Comparison of ENCODE assay signal across 10 mouse cellular contexts in the genomic region with DNA sequence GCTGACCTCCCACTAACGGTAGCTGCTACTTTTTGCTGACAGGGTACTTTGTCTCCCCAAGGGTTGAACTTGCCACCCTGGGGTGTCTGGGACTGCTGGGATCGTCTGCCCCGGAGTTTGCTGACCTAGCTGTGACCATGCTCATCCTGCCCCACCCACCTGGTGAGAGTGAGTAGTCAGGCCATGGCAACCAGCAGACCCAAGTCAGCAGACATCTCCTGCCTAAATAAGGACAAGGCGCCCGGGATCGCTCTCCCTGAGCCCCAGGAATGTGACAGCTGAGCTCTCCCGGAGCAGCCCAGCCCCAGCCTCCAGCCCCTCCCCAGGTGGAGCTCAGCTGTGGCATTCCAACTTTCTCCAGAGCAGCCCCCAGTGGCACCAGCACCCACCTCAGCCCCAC. TPM values are rescaled to one million over a fixed set of nuclear protein-coding genes. Genes with fewer than 3 reads are reported as not detected.
DNase-seq lines count a peak whose midpoint lies in the region; ATAC-seq lines count a peak whose summit lies in the region.
"Had no signal": no experiment of that assay in that cellular context is flagged by ENCODE, and none has a peak within 500 bp of the region (broad histone marks: within the 10 kb centered on the region; RNA-seq: fewer than 3 reads in every experiment).

No protein-coding gene starts in this region.

- no peaks in the 10 kb centered on the region for H3K36me3 ChIP-seq in kidney, embryonic 16.5 days (ENCODE audit: insufficient read depth, low read length)

- no peaks in the 10 kb centered on the region for H3K4me1 ChIP-seq in kidney, embryonic 16.5 days (ENCODE audit: insufficient read depth, low read length)

- no peak for DNase-seq in kidney, adult 9 months
- peak; percentile 50 for DNase-seq in ZHBTc4 (ENCODE audit: low read depth, low spot score)
- peak; percentile 47 to 65 for DNase-seq in heart, adult 9 months (ENCODE audit: low spot score in 2 of 2)
- peak; percentile 40 for DNase-seq in lung, postnatal 10 days
- DNase-seq in left cerebral cortex, adult 18-20 months (ENCODE audit: low spot score in 2 of 2), result no peak
- DNase-seq in left cerebral cortex, adult 11 months (ENCODE audit: low spot score), result no peak
- no peak for DNase-seq in right cerebral cortex, adult 2 months (ENCODE audit: low spot score in 2 of 2)
- DNase-seq: adrenal gland, postnatal 36 days had no signal

- WGBS in kidney, embryonic 16.5 days, result 14% methylated on average over 7 of the region's 7 CpGs

- H3K27me3 ChIP-seq in kidney, embryonic 16.5 days (ENCODE audit: insufficient read depth, low read length), result no peaks in the 10 kb centered on the region

- no peak overlapping the region for H3K9ac ChIP-seq in kidney, embryonic 16.5 days (replicated peaks; ENCODE audit: low read length)

- peak; percentile 46; the same call in 1 of the 2 replicates for ATAC-seq in kidney, embryonic 16.5 days (ENCODE audit: low FRiP score, low TSS enrichment)

- H3K9me3 ChIP-seq in kidney, embryonic 16.5 days (ENCODE audit: low read length), result no peaks in the 10 kb centered on the region

- no peak overlapping the region for H3K4me2 ChIP-seq in kidney, embryonic 16.5 days (replicated peaks; ENCODE audit: low read depth, low read length)

- no peak overlapping the region for H3K27ac ChIP-seq in kidney, embryonic 16.5 days (ENCODE audit: low read length)
- H3K27ac ChIP-seq: left cerebral cortex, adult 2 months had no signal

- H3K4me3 ChIP-seq in kidney, embryonic 16.5 days (ENCODE audit: low read length), result no peak overlapping the region
- H3K4me3 ChIP-seq: left cerebral cortex, adult 2 months had no signal

RNA-seq across cellular contexts. Expression of a gene that starts 44.1 kb away (rescaled TPM):
- polyA plus RNA-seq in kidney, embryonic 16.5 days (2015; fragmentation: Nextera tagmentation; extraction: Ambion mirVana), result 2.8 and 3.3 TPM in 2 replicates
- total RNA-seq in left cerebral cortex, adult 18-20 months (2021), result under 1 TPM; 0.56 to 0.58 TPM

Comparison
In these comparisons a context has a peak if more than half of its experiments do, and no peak if none do; other contexts are left out.
1. DNase-seq: peak in ZHBTc4 (single experiment), heart, adult 9 months (2 of 2) and lung, postnatal 10 days (single experiment); none in kidney, adult 9 months (single experiment), left cerebral cortex, adult 18-20 months (0 of 2), left cerebral cortex, adult 11 months (single experiment) and right cerebral cortex, adult 2 months (0 of 2).